ENCODE assay signal across 17 mouse cellular contexts in genomic region chr4:47480576-47480975, GRCm38 (mm10).
"Had no signal": no experiment of that assay in that cellular context is flagged by ENCODE, and none has a peak within 500 bp of the region (broad histone marks: within the 10 kb centered on the region; RNA-seq: fewer than 3 reads in every experiment).

No protein-coding gene starts in this region.

- DNase-seq: liver, postnatal 0 days; lung, adult 2 months; lung, postnatal 14 days; lung, postnatal 36 days; right cerebral cortex, postnatal 14 days; thymus, adult 2 months; thymus, postnatal 25 days; thymus, postnatal 4 days had no signal

- H3K4me3 ChIP-seq: liver, embryonic 15.5 days; lung, embryonic 15.5 days; midbrain, embryonic 13.5 days; midbrain, embryonic 15.5 days; neural tube, embryonic 12.5 days; stomach, embryonic 15.5 days had no signal

- ATAC-seq: liver, postnatal 0 days; lung, postnatal 0 days; midbrain, embryonic 13.5 days; midbrain, embryonic 15.5 days had no signal

- H3K4me1 ChIP-seq: neural tube, embryonic 12.5 days had no signal

- H3K27me3 ChIP-seq: liver, embryonic 15.5 days; lung, embryonic 15.5 days; midbrain, embryonic 13.5 days; midbrain, embryonic 15.5 days; neural tube, embryonic 12.5 days; stomach, embryonic 15.5 days had no signal

- H3K9me3 ChIP-seq: liver, embryonic 15.5 days; lung, embryonic 15.5 days; midbrain, embryonic 13.5 days; midbrain, embryonic 15.5 days; neural tube, embryonic 12.5 days; stomach, embryonic 15.5 days had no signal

- H3K27ac ChIP-seq: liver, embryonic 15.5 days; lung, embryonic 15.5 days; macrophage; midbrain, embryonic 13.5 days; midbrain, embryonic 15.5 days; neural tube, embryonic 12.5 days; stomach, embryonic 15.5 days; stomach, postnatal 0 days had no signal
